Mouse (Mus musculus) heart, postnatal 4 days (tissue): ENCODE results near the gene Prkag3. TPM values are rescaled to one million over a fixed set of nuclear protein-coding genes. Genes with fewer than 3 reads are reported as not detected.
A peak's percentile ranks its signal among the peaks of the same experiment; 100 is the strongest.

Experiments
- DNase-seq: peaks from one replicate; pipeline ENCODE4 v3.0.0; 2021
- total RNA-seq, 2 experiments: library from RNA; stranded (reverse); gene quantifications; 2 replicates each; pipeline ENCODE4 v1.2.3; 2021

Prkag3 gene
- total RNA-seq, 2 experiments from 2014 or later, result 3.7 to 4.1 TPM

DNA sequence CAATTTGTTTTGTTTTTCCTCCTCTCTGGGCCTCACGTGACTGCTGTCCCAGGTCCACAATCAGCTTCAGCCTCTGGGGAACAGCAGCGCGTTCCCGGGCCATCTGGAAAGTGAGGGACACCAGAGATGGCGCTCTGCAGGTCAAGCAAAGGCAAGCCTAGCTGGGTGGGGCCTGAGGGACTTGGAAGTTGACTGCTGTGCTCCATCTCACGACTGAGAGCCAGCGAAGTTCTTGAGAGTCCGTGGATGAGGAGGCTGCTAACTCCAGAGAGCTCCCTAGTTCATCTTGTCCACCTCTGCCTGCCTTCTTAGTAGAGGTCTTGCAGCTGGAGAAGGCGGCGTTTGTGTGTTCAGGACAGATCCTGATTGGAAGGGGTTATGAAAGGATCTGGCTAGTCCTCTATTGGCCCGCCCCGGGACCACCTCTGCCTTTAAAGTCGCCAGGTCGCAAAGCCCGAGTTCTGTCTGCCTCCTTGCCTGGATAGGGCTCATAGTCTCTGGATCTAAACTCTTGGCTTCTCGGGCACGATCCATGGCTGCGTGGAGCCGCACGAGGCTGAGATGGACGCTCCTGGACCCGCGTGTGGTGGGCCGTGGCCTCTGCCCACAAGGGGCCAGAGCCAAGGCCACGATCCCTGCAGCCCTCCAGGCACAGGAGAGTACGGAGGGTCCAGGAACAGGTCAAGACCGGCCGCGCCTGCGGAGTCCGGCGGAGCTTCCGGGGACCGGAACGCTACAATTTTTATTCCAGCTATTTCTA, 35.7 kb downstream of the Prkag3 start, which contains the start of gene Cyp27a1:
Gene Cyp27a1 (plus strand): TSS at position 476 of the 760 bp plus-strand sequence.
- peak; percentile 75 for DNase-seq

DNA sequence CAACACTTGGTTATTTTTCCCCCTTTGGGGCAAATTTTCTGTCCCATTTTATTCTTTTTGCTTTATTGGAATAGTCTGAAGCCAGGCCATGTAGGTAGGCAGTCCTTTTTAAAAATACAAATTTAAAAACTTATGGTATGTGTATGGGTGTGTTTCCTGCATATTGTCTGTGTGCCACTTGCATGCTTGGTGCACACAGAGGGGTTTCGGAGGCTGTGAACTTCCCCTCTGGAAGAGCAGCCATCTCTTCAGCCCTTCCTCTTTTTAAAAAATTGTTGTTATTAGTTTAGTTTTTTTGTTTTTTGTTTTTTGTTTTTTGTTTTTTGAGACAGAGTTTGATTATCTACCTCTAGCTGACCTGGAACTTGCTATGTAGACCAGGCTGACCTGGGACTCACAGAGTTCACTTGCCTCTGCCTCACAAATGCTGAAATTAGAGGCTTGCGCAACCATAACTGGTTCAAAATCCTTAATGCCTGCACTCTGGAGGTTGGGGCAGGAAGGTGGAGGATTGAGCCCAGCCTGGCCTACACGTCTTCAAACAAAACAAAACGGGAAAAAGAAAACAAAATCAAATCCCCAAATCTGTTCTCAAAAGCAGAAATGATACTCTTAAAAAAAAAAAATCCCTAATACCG, 36.4 kb downstream of the Prkag3 start:
- no peak for DNase-seq

GRCm38 (mm10) chr1:74712046-74712445, 37.0 kb downstream of the Prkag3 start:
- no peak for DNase-seq

- no peak for DNase-seq
Observed at GRCm38 (mm10) chr1:74709566-74709965, 39.5 kb downstream of the Prkag3 start.

DNA sequence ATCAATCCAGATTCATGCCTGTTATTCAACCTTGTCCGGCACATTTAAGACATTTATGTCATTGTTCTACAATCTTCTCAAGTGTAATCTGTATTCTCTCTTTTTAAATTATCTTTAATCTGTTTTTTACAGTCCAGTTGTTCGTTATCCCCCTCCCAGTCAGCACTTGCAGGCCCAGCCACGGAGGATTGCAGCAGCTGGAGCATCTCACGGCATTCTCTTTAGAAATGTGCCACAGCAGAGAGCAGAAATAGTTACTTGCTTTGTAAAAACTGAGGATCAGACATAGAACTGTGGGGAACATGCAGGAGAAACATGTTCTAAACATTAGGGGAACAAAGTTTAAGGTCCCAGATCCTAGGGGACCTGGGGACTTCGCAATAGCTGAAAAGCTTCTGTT, 44.0 kb downstream of the Prkag3 start:
- no peak for DNase-seq

DNA sequence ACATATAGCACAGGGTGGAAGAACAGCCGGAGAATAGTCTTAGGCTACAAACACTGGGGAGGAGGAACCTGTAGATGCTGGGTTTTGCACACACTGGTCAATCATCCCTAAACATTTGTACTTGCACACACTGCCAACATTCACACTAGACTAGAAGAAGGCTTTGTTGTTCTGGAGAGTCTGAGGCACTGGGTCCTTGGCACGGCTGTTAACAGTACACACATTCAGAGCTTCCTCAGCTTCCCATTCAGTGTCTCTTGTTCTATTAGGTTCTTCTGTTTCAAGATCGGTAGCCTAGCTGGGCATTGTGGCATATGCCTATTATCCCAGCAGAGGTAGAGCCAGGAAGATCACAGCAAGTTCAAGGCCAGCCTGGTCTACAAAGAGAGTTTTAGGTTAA, 44.9 kb downstream of the Prkag3 start:
- DNase-seq, result no peak

- no peak for DNase-seq
Observed at GRCm38 (mm10) chr1:74702142-74702553, 46.9 kb downstream of the Prkag3 start.

DNA sequence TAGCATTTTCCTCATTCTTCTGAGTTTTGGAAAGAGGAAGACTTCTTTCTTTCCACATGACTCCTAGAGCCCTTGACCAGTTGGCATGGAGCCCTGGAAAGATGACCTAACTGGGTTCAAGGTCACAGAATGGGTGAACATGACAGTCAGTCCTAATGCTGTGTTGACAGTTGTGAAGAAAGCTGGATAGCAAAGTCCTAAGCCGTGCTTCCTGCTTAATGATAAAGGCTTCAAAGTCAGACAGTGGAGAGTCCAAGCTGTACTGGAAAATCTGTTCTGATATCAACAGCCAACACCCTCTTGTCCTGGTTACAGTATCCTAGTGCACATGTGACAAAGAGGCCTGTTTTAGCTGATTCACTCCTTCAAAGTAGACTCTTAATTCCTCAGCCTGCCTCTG, 50.2 kb downstream of the Prkag3 start:
- DNase-seq, result peak; percentile 55

DNA sequence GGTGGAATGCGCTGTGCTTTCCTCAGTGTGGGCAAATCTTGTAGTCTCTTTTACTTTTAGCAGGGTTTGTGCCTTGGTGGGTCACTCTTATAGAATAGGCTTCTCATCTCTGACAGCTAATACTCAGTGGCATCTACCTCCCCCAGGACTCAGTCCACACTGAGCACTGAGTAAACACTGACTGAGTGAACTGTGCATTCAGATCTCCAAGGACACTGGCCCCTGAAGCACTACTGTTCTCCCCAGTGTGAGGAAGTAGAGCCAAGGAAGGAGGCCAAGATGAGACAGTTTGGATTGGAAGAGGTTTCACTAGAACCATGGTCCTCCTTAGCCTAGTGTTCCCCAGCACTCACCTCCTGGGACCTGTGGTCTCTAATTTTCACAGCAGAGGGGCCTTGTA, 50.7 kb downstream of the Prkag3 start:
- no peak for DNase-seq

GRCm38 (mm10) chr1:74697416-74697815, 51.6 kb downstream of the Prkag3 start:
- DNase-seq, result no peak

GRCm38 (mm10) chr1:74695836-74696235, 53.2 kb downstream of the Prkag3 start:
- no peak for DNase-seq

DNA sequence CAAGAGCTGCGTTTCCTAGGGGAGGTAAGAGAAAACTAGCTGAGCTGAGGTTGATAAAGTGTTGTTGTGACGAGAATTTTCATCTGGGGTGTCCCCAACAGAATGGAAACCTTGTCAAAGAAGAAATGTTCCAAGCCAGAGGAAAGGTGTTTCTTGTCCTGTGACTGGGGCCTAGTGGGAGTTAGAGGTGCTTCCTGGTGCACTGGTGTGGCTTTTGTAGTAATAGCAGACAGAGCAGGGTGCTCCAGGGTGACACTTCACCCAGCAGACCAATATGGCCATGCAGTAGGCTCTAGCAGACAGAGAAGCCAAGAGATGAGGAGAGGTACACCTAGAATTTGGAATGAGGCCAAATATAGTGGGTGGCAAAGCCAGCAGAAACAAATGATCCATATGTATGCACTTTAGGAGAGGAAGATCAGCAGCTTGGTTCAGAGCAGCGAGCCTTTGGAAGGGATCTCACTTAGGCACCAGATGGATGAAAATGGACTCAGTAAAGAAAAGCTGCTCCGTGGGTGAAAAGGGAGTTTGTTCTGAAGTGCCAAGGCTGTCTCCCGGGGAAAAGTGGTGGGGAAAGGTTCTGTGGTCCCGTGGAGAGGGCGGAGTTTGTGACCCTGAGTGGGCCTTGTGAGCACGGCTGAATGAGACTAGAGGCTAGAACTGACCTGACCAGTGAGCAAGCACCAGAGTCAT, 55.0 kb downstream of the Prkag3 start:
- DNase-seq, result no peak

Other genes starting within 250 kb of the Prkag3 start
- gene Cnot9, start 243.2 kb downstream of the Prkag3 start, total RNA-seq, result 10 to 100 TPM; 27.1 to 31.3 TPM
- gene Plcd4, start 206.3 kb downstream of the Prkag3 start, total RNA-seq, result under 1 TPM in 1 of 2 experiments, not detected in 1; 0.18 TPM
- gene Usp37, start 204.9 kb downstream of the Prkag3 start, total RNA-seq, result 10 to 100 TPM; 22.2 to 26.0 TPM
- 10 to 100 TPM in 1 of 2 experiments, 1 to 10 TPM in 1; 9.4 to 11.0 TPM for gene Zfp142, start 161.0 kb downstream of the Prkag3 start, total RNA-seq
- 10 to 100 TPM; 21.7 to 22.5 TPM for gene Bcs1l, start 160.9 kb downstream of the Prkag3 start, total RNA-seq
- gene Rnf25, start 147.8 kb downstream of the Prkag3 start, total RNA-seq, result 10 to 100 TPM; 22.0 to 23.9 TPM
- gene Stk36, start 147.8 kb downstream of the Prkag3 start, total RNA-seq, result 1 to 10 TPM; 1.4 to 2.0 TPM
- 10 to 100 TPM; 19.7 to 22.1 TPM for gene Ttll4, start 87.5 kb downstream of the Prkag3 start, total RNA-seq
- 1 to 10 TPM; 5.4 to 6.3 TPM for gene Cyp27a1, start 35.6 kb downstream of the Prkag3 start, total RNA-seq
- gene Wnt6, start 22.7 kb upstream of the Prkag3 start, total RNA-seq, result under 1 TPM; 0.12 to 0.20 TPM
- gene Wnt10a, start 42.3 kb upstream of the Prkag3 start, total RNA-seq, result not detected
- gene Cdk5r2, start 105.7 kb upstream of the Prkag3 start, total RNA-seq, result not detected
- not detected for gene Fev, start 136.2 kb upstream of the Prkag3 start, total RNA-seq
- gene Cryba2, start 143.9 kb upstream of the Prkag3 start, total RNA-seq, result not detected
- gene Cfap65, start 186.4 kb upstream of the Prkag3 start, total RNA-seq, result not detected
- gene Ihh, start 202.5 kb upstream of the Prkag3 start, total RNA-seq, result under 1 TPM; 0.18 to 0.26 TPM